In the genomic region with DNA sequence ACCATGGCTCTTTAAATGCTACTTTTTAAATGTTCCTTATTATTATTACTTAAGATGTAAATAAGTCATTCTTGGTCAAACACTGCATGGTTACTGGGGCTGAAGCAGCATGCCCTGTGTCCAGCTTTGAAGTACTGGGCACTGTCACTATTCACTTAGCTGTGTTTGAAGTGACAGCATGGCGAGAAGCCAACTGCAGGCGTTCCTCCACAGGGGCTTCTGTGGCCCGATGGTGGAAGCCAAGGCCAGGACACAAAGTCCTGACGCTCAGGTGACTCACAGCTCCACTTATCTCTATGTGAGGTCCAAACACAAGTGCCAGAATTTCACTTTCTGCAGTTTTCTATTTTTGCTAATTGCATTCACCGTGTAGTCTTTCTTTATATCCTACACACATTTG, we compare ENCODE assay signal across 23 mouse cellular contexts.
DNase-seq lines count a peak whose midpoint lies in the region.
"Had no signal": no experiment of that assay in that cellular context is flagged by ENCODE, and none has a peak within 500 bp of the region (broad histone marks: within the 10 kb centered on the region; RNA-seq: fewer than 3 reads in every experiment).

No protein-coding gene starts in this region.

- WGBS in midbrain, embryonic 10.5 days, result 86% methylated on average over 5 of the region's 5 CpGs

- no peaks in the 10 kb centered on the region for H3K36me3 ChIP-seq in midbrain, embryonic 10.5 days
- H3K36me3 ChIP-seq: forebrain, embryonic 10.5 days; G1E; hindbrain, embryonic 15.5 days; limb, embryonic 12.5 days; midbrain, embryonic 13.5 days had no signal

- H3K4me3 ChIP-seq in midbrain, embryonic 10.5 days, result no peak overlapping the region
- H3K4me3 ChIP-seq: forebrain, embryonic 10.5 days; hindbrain, embryonic 15.5 days; layer of hippocampus, adult 2 months; limb, embryonic 12.5 days; midbrain, embryonic 13.5 days had no signal

- H3K4me1 ChIP-seq in midbrain, embryonic 10.5 days, result no peaks in the 10 kb centered on the region
- H3K4me1 ChIP-seq: forebrain, embryonic 10.5 days; hindbrain, embryonic 15.5 days; limb, embryonic 12.5 days; midbrain, embryonic 13.5 days had no signal

- no peak overlapping the region for H3K27ac ChIP-seq in midbrain, embryonic 10.5 days (replicated peaks)
- H3K27ac ChIP-seq: forebrain, embryonic 10.5 days; hindbrain, embryonic 15.5 days; layer of hippocampus, adult 2 months; limb, embryonic 12.5 days; midbrain, embryonic 13.5 days; stomach, postnatal 0 days had no signal

- peak; percentile 94 for DNase-seq in heart, adult 11 months
- DNase-seq in heart, postnatal 25 days (ENCODE audit: low spot score), result no peak
- peak; percentile 49 for DNase-seq in adrenal gland, adult 8-10 months
- peak; percentile 36 for DNase-seq in brain, adult 2 months (ENCODE audit: low read depth, low spot score)
- DNase-seq in heart, postnatal 10 days, result peak; percentile 45 to 53
- no peak for DNase-seq in lung, postnatal 10 days
- no peak for DNase-seq in midbrain, embryonic 10.5 days (ENCODE audit: low spot score)
- no peak for DNase-seq in MN1 (ENCODE audit: low spot score)
- DNase-seq: cerebellum, adult 9-11 months; gastrocnemius, postnatal 14 days; kidney, adult 8-10 months; kidney, postnatal 10 days; layer of hippocampus, postnatal 36 days; liver, postnatal 0 days; right cerebral cortex, postnatal 14 days; thymus, adult 2 months had no signal

- no peaks in the 10 kb centered on the region for H3K9me3 ChIP-seq in midbrain, embryonic 10.5 days (replicated peaks)
- H3K9me3 ChIP-seq: forebrain, embryonic 10.5 days; G1E; hindbrain, embryonic 15.5 days; limb, embryonic 12.5 days; midbrain, embryonic 13.5 days had no signal

- intact Hi-C loops in heart, postnatal 25 days (cut with DNase I), result no loop called here
- intact Hi-C loops in heart, postnatal 10 days (cut with DNase I), result no loop called here

- H3K27me3 ChIP-seq in midbrain, embryonic 10.5 days (ENCODE audit: low read depth, poor library complexity, severe bottlenecking), result peaks cover 63% of the 10 kb centered on the region
- H3K27me3 ChIP-seq: hindbrain, embryonic 15.5 days; limb, embryonic 12.5 days had no signal

Comparison
In these comparisons a context has a peak if more than half of its experiments do, and no peak if none do; other contexts are left out.
1. DNase-seq: peak in heart, adult 11 months (single experiment), adrenal gland, adult 8-10 months (single experiment), brain, adult 2 months (single experiment) and heart, postnatal 10 days (2 of 2); none in heart, postnatal 25 days (single experiment), lung, postnatal 10 days (single experiment), midbrain, embryonic 10.5 days (single experiment) and MN1 (single experiment).